Mouse (Mus musculus) neural tube, embryonic 11.5 days (tissue): ENCODE data around the gene Gng12. TPM values are rescaled to one million over a fixed set of nuclear protein-coding genes. Genes with fewer than 3 reads are reported as not detected.
A peak's percentile ranks its signal among the peaks of the same experiment; 100 is the strongest.

Experiments
- ATAC-seq: fragments of 200-750 bp; cut with Nextera tagmentation; 2 replicates; pipeline ENCODE4 v1.8.0; 2017; ENCODE audit warnings: moderate number of reproducible peaks, mild to moderate bottlenecking, moderate TSS enrichment, moderate library complexity; ENCODE audit not compliant: insufficient read depth, low FRiP score, low TSS enrichment
- DNase-seq: peaks from one replicate; pipeline ENCODE4 v3.0.0-alpha.2; 2015; ENCODE audit warnings: low spot score
- H3K27ac ChIP-seq: fragments of 300-500 bp; sonication (generic); 2 replicates; pipeline ENCODE4 v1.5.1; 2014; ENCODE audit warnings: low read depth, mild to moderate bottlenecking, low read length
- H3K27me3 ChIP-seq: fragments of 300-500 bp; sonication (generic); 2 replicates; pipeline ENCODE4 v1.6.1; 2014; ENCODE audit warnings: mild to moderate bottlenecking, low read length, mixed read lengths; ENCODE audit not compliant: control insufficient read depth, insufficient read depth
- H3K36me3 ChIP-seq: fragments of 300-500 bp; sonication (generic); 2 replicates; pipeline ENCODE4 v1.6.1; 2014; ENCODE audit warnings: mild to moderate bottlenecking, low read length, moderate library complexity, mixed read lengths; ENCODE audit not compliant: control insufficient read depth, insufficient read depth
- H3K4me1 ChIP-seq: fragments of 300-500 bp; sonication (generic); 2 replicates; pipeline ENCODE4 v1.6.1; 2014; ENCODE audit warnings: low read length, mixed read lengths; ENCODE audit not compliant: control insufficient read depth, insufficient read depth
- H3K4me2 ChIP-seq: fragments of 300-500 bp; sonication (generic); 2 replicates; pipeline ENCODE4 v1.6.1; 2014; ENCODE audit warnings: low read depth, mild to moderate bottlenecking, moderate library complexity
- H3K4me3 ChIP-seq: fragments of 300-500 bp; sonication (generic); 2 replicates; pipeline ENCODE4 v1.5.1; 2014; ENCODE audit warnings: low read depth, low read length
- H3K9ac ChIP-seq: fragments of 300-500 bp; sonication (generic); 2 replicates; pipeline ENCODE4 v1.6.1; 2014; ENCODE audit warnings: mild to moderate bottlenecking, low read length
- H3K9me3 ChIP-seq: fragments of 300-500 bp; sonication (generic); 2 replicates; pipeline ENCODE4 v1.6.1; 2016; ENCODE audit warnings: low read length; ENCODE audit not compliant: control insufficient read depth
- WGBS: fragments of 180-500 bp; shearing (Covaris S2); extraction: QIAGEN DNeasy Blood & Tissue Kit; methylation state at CpG from one replicate; pipeline ENCODE4 v1.1.7; 2014; 5-methylcytosine and 5-hydroxymethylcytosine counted together
- polyA plus RNA-seq: library from polyadenylated mRNA; unstranded; fragments of >200 nt; fragmentation: Nextera tagmentation; extraction: Ambion mirVana; gene quantifications from 2 replicates; pipeline ENCODE4 v1.2.1, GENCODE M21; 2014

Gene Gng12
- polyA plus RNA-seq, 1 experiment from 2014 or later: 53.1 TPM

DNA sequence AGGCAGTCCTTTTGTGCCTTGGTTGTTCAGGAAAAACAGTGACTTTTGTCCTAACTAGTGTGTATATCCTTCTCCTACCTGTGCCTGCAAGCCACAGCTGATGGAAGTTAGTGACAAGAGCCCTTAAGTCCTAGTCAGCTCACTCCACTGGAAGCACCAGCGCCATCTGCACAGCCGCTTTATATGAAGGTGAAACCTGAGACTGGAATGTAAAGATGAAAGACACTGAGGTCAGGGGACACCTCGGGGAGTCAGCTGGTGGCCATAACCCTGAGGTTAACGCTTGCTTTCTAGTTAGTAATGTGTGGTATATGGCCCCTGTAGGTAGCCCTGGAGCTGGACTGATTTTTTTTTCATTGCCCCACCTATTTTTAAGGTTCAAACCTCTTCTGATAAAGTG is 30.1 kb downstream of the Gng12 start:
- H3K4me3 ChIP-seq: no peak overlapping the region
- H3K36me3 ChIP-seq: no peaks in the 10 kb centered on the region
- H3K27me3 ChIP-seq: no peaks in the 10 kb centered on the region
- no peak overlapping the region for H3K27ac ChIP-seq
- H3K4me2 ChIP-seq: no peak overlapping the region
- WGBS: 17% methylated on average over 4 of the region's 4 CpGs
- no peak for ATAC-seq
- H3K9ac ChIP-seq: no peak overlapping the region
- no peaks in the 10 kb centered on the region for H3K9me3 ChIP-seq
- H3K4me1 ChIP-seq: no peaks in the 10 kb centered on the region
- DNase-seq: peak; percentile 34

DNA sequence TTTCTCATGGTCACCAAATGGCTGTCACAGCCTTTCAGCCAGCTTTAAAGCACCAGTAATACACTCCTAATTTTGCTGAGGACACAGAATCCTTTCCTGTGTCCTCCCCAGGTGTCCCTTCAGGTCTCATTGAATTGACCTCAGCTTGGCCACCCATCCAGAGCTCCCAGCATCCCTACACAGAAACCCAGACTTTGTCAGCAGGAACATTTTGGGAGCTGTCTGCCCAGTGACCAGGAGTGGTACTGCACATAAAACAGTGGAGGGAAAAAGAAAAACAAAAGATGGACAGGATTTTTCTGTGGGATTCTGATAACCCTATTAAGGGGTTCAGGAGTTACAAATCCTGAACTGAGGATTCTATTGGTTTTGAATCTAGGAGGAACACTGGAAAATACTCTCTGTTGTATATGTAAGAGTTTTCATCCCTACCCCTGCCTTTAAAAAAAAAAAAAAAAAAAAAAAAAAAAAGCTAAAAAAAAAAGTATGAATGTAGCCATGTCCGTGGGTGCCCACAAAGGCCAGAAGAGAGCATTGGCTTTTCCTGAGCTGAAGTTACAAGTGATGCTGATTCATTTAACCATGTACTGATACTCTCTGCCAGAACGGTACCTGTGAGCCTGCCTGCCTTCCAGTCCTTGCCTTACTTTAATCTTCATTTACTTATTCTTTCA is 32.9 kb downstream of the Gng12 start:
- WGBS: 67% methylated on average over 2 of the region's 2 CpGs
- no peak overlapping the region for H3K9ac ChIP-seq

DNA sequence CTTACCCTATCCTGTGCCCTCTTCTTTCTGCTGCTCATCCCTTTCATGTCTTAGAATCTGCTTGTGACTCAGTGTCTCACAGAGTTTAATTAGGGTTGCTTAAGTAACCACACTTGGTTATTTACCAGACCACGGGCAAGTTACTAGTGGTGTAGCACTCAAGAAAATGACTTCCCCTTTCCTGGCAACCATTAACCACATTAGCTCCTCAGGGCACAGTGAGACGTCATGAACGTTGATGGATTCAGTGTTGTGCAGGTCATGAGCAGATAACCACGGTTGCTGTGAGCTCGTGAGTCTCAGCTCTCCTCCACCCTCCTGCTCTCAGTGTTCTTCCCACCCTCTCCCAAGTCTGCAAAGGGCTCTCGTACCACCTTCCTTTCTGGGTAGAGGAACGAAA is 33.5 kb downstream of the Gng12 start:
- DNase-seq (no peak), ATAC-seq (no peak)
- Histone ChIP-seq H3K4me1 (no peaks in the 10 kb centered on the region), H3K9ac (no peak overlapping the region), H3K9me3 (no peaks in the 10 kb centered on the region), H3K4me2 (no peak overlapping the region), H3K36me3 (no peaks in the 10 kb centered on the region), H3K27ac (no peak overlapping the region), H3K27me3 (no peaks in the 10 kb centered on the region), H3K4me3 (no peak overlapping the region)
- 51% methylated on average over 7 of the region's 7 CpGs for WGBS

More for the DNA sequence above, 32.9 kb downstream of the Gng12 start:
- no peaks in the 10 kb centered on the region for H3K27me3 ChIP-seq
- H3K4me2 ChIP-seq: no peak overlapping the region
- H3K4me1 ChIP-seq: no peaks in the 10 kb centered on the region
- no peak for DNase-seq
- H3K4me3 ChIP-seq: no peak overlapping the region
- no peak overlapping the region for H3K27ac ChIP-seq
- no peaks in the 10 kb centered on the region for H3K9me3 ChIP-seq
- no peak for ATAC-seq
- no peaks in the 10 kb centered on the region for H3K36me3 ChIP-seq

DNA sequence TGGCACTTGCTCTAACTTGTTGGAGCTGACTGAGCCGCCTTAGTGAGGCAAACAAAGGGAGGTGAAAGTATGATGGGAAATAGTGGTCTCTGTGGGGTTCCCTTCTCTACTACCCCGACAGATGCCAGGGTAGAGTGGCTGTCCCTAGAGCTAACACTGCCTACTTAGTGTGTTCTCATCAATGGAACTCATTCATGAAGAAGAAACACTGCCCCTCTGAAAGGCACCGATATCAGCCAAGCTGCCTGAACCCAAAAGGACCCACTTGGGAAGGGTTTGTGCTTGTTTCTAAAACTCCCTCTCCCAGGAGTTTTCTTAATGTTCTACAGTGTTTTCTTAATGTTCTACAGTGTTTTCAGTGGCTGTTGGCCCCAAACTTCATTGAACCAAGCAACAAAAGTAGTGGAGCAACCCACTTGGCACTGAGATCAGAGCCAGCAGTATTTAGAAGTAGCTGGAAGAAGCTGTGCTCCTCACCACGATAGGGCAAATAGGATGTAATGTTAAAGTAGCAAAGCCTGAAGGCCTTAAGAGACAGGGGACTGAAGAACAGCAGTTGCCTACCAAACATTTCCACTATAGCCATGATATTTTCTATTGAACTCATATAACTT is 36.1 kb downstream of the Gng12 start:
- no peak for ATAC-seq
- no peaks in the 10 kb centered on the region for H3K27me3 ChIP-seq
- H3K36me3 ChIP-seq: no peaks in the 10 kb centered on the region
- H3K4me2 ChIP-seq: no peak overlapping the region
- H3K9me3 ChIP-seq: no peaks in the 10 kb centered on the region
- 79% methylated on average over 4 of the region's 4 CpGs for WGBS
- no peak for DNase-seq
- H3K9ac ChIP-seq: no peak overlapping the region
- no peak overlapping the region for H3K27ac ChIP-seq
- no peaks in the 10 kb centered on the region for H3K4me1 ChIP-seq
- no peak overlapping the region for H3K4me3 ChIP-seq

DNA sequence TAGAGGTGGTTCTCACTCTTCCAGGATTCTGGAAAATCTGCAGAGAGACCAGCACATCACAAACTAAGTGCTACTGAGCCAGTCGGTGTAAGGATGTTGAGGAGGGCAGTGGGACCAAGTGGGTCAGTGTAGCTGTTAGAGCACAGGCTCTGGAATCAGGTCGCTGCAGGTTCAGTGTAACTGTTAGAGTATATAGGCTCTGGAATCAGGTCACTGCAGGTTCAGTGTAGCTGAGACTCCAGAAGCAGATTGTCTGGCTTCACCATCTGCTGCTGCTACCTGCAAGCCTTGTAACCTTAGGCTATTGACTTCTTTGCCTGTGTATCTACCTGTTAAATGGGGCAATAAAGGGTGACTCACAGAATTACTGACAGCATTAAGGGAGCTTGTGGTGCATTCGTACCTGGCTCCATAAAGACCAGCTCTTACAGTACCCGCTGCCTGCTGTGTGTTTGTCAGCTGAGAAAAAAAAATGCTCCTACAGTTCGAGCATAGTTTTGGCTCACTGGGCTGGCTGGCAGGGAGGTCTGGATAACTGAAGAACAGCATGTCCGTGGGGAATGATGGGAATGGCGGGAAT is 44.5 kb downstream of the Gng12 start:
- H3K27ac ChIP-seq: no peak overlapping the region
- DNase-seq (no peak), ATAC-seq (no peak)
- no peak overlapping the region for H3K4me2 ChIP-seq
- H3K9me3 ChIP-seq: no peaks in the 10 kb centered on the region
- H3K4me3 ChIP-seq: no peak overlapping the region
- H3K4me1 ChIP-seq: peaks cover 4% of the 10 kb centered on the region; the same call in 1 of the 2 replicates
- H3K9ac ChIP-seq: no peak overlapping the region
- no peaks in the 10 kb centered on the region for H3K27me3 ChIP-seq
- WGBS: 77% methylated on average over 7 of the region's 7 CpGs
- H3K36me3 ChIP-seq: no peaks in the 10 kb centered on the region

DNA sequence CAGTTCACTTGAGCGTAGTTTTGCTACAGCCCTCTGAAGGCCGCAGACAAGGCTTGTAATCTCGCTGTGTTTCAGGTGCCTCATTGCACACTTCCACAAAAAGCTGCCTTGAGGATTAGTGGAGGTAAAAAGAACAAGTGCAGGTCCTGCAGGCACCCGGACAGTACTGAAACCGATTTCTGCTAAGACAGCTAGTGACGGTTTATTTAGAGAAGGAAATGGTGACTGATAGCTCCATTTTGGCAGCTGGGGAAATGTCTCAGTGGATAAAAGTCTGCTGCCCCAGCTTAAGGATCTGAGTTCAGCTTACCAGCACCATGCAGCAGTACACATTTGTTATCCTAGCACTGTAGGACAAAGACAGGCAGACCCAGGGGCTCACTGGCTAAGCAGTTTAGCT is 45.6 kb downstream of the Gng12 start:
- Histone ChIP-seq H3K27ac (no peak overlapping the region), H3K4me1 (peaks cover 4% of the 10 kb centered on the region; the same call in 1 of the 2 replicates), H3K27me3 (no peaks in the 10 kb centered on the region), H3K4me2 (no peak overlapping the region), H3K9ac (no peak overlapping the region), H3K4me3 (no peak overlapping the region), H3K36me3 (no peaks in the 10 kb centered on the region), H3K9me3 (no peaks in the 10 kb centered on the region)
- WGBS: 75% methylated on average over 6 of the region's 6 CpGs
- ATAC-seq (no peak), DNase-seq (no peak)

DNA sequence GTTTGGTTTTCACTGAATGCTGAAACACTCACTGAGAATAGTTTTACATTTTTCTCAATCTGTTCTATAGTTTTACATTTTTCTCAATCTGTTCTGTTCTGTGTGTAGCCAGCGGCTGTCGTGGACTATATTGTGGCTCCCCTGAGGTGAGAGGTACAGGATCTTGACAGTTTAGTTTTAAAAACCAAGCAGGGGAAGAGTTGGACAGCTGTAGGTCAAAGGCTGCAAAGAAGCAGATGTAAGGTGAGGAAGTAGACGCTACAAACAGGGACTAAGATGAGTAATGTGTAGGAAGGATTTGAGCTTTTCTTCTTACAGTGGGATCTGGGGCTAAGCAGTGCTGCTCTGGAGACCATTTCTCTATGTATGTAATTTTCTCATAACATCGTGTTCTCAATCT is 46.6 kb downstream of the Gng12 start:
- Histone ChIP-seq H3K4me3 (no peak overlapping the region), H3K4me2 (no peak overlapping the region), H3K9me3 (no peaks in the 10 kb centered on the region), H3K36me3 (no peaks in the 10 kb centered on the region), H3K27ac (no peak overlapping the region), H3K9ac (no peak overlapping the region), H3K27me3 (no peaks in the 10 kb centered on the region), H3K4me1 (peaks cover 4% of the 10 kb centered on the region; the same call in 1 of the 2 replicates)
- no peak for ATAC-seq
- no peak for DNase-seq
- WGBS: 66% methylated on average over 4 of the region's 4 CpGs

DNA sequence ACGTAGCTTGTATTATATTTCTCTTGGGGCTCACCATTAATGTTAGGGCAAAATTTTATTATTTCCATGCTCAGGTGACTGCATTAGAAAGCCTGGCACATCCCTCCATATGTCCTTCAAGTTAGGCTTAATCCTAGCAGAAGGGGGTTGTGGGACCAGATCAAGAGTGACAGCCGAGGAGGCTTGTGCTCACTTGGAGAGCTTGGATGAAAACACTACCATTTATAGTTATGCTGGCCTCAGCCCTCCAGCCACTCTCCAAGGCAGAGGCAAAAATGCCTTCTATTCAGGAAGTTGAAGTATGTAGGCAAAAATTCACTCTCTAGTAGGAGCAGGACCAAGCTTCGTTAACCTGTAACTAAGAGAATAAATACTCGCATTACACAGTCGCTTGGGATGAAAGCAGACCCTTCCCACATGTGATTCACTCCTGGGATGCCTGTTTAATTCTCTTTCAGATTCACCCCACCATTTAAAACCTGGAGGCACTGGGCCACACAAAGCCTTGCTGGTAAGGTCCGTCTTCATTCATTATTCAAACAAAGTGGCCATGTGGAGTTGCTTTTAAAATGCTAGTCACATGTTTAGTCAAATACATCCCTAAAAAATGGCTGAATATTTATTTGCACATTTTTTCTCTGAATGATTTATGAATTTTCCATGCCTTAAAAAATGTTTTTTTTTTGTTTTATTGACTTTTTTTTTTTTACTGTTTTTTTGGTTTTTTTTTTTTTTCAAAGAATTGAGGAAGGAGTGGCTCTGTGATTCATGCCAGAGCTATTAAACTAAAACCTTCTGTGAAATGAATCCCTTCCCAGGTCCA is 47.4 kb downstream of the Gng12 start:
- no peaks in the 10 kb centered on the region for H3K36me3 ChIP-seq
- H3K27me3 ChIP-seq: no peaks in the 10 kb centered on the region
- ATAC-seq (peak; percentile 61; the same call in 1 of the 2 replicates), DNase-seq (peak; percentile 25)
- no peak overlapping the region for H3K27ac ChIP-seq
- peaks cover 4% of the 10 kb centered on the region; the same call in 1 of the 2 replicates for H3K4me1 ChIP-seq
- 41% methylated on average over 6 of the region's 6 CpGs for WGBS
- H3K9ac ChIP-seq: no peak overlapping the region
- H3K9me3 ChIP-seq: no peaks in the 10 kb centered on the region
- no peak overlapping the region for H3K4me3 ChIP-seq
- H3K4me2 ChIP-seq: no peak overlapping the region
